Mouse (Mus musculus) cortical plate, adult 2 months (tissue): ENCODE results near the gene Sys1.

ENCODE experiments used
- CTCF ChIP-seq: fragments of 200-500 bp; IDR thresholded peaks from 2 replicates; pipeline ENCODE4 v1.5.1; 2011; ENCODE audit warnings: mild to moderate bottlenecking, control low read depth, low read length; ENCODE audit not compliant: insufficient read depth; ENCODE audit errors: extremely low read depth
- POLR2A ChIP-seq: fragments of 200-500 bp; IDR thresholded peaks from 2 replicates; pipeline ENCODE4 v1.6.1; 2011; ENCODE audit warnings: mild to moderate bottlenecking, low read length, control low read depth; ENCODE audit not compliant: insufficient read depth; ENCODE audit errors: extremely low read depth

- TF ChIP-seq POLR2A: no peak
- peak; percentile 75 for TF ChIP-seq CTCF
Observed at GRCm38 (mm10) chr2:164417198-164417597, 39.6 kb upstream of the Sys1 start.
